Mouse (Mus musculus) spleen, adult 2 months (tissue): ENCODE results near the gene Acsl3.

Experiments
- CTCF ChIP-seq: fragments of 200-500 bp; IDR thresholded peaks from 2 replicates; pipeline ENCODE4 v1.5.1; 2011; ENCODE audit warnings: mild to moderate bottlenecking, inconsistent platforms; ENCODE audit not compliant: insufficient read depth, insufficient read length, insufficient replicate concordance; ENCODE audit errors: extremely low read depth
- POLR2A ChIP-seq: fragments of 200-500 bp; IDR thresholded peaks from 2 replicates; pipeline ENCODE4 v1.6.1; 2011; ENCODE audit warnings: low read depth, low read length, inconsistent platforms

GRCm38 (mm10) chr1:78611039-78611438, 46.6 kb upstream of the Acsl3 start:
- TF ChIP-seq CTCF (no peak), POLR2A (no peak)
